Mouse (Mus musculus) hindbrain, embryonic 13.5 days (tissue): ENCODE data around the gene Dcun1d5. TPM values are rescaled to one million over a fixed set of nuclear protein-coding genes. Genes with fewer than 3 reads are reported as not detected.

Experiments used
- ATAC-seq: fragments of 200-750 bp; cut with Nextera tagmentation; 2 replicates; pipeline ENCODE4 v1.8.0; 2017; ENCODE audit warnings: moderate TSS enrichment; ENCODE audit not compliant: low FRiP score
- H3K27ac ChIP-seq: fragments of 300-500 bp; sonication (generic); 2 replicates; pipeline ENCODE4 v1.5.1; 2015; ENCODE audit warnings: inconsistent platforms, mild to moderate bottlenecking, moderate library complexity
- H3K27me3 ChIP-seq: fragments of 300-500 bp; sonication (generic); 2 replicates; pipeline ENCODE4 v1.6.1; 2015; ENCODE audit warnings: mild to moderate bottlenecking, inconsistent platforms
- H3K36me3 ChIP-seq: fragments of 300-500 bp; sonication (generic); 2 replicates; pipeline ENCODE4 v1.6.1; 2015; ENCODE audit warnings: mild to moderate bottlenecking, inconsistent platforms
- H3K4me1 ChIP-seq: fragments of 300-500 bp; sonication (generic); replicated peaks from 2 replicates; pipeline ENCODE4 v1.6.1; 2015; ENCODE audit warnings: inconsistent platforms
- H3K4me2 ChIP-seq: fragments of 300-500 bp; sonication (generic); 2 replicates; pipeline ENCODE4 v1.6.1; 2015; ENCODE audit warnings: inconsistent platforms, mild to moderate bottlenecking, moderate library complexity
- H3K4me3 ChIP-seq: fragments of 300-500 bp; sonication (generic); 2 replicates; pipeline ENCODE4 v1.5.1; 2015; ENCODE audit warnings: mild to moderate bottlenecking, inconsistent platforms
- H3K9ac ChIP-seq: fragments of 300-500 bp; sonication (generic); 2 replicates; pipeline ENCODE4 v1.6.1; 2015; ENCODE audit warnings: mild to moderate bottlenecking, inconsistent platforms
- H3K9me3 ChIP-seq: fragments of 300-500 bp; sonication (generic); 2 replicates; pipeline ENCODE4 v1.6.1; 2016; ENCODE audit warnings: inconsistent platforms
- WGBS: fragments of 180-500 bp; shearing (Covaris S2); methylation state at CpG from one replicate; pipeline ENCODE4 v1.1.7; 2015; 5-methylcytosine and 5-hydroxymethylcytosine counted together
- polyA plus RNA-seq: library from polyadenylated mRNA; unstranded; fragments of >200 nt; fragmentation: Nextera tagmentation; extraction: Ambion mirVana; gene quantifications from 2 replicates; pipeline ENCODE4 v1.2.1, GENCODE M21; 2015

Gene Dcun1d5
- polyA plus RNA-seq, 1 experiment from 2014 or later = 115 TPM

GRCm38 (mm10) chr9:7221460-7221859 is 37.1 kb downstream of the Dcun1d5 start:
- no peak for ATAC-seq
- WGBS = 82% methylated on average over 7 of the region's 7 CpGs
- H3K27me3 ChIP-seq = no peaks in the 10 kb centered on the region
- H3K9me3 ChIP-seq = no peaks in the 10 kb centered on the region
- H3K4me1 ChIP-seq = no peaks in the 10 kb centered on the region
- peaks cover 7% of the 10 kb centered on the region for H3K36me3 ChIP-seq
- H3K27ac ChIP-seq = no peak overlapping the region
- H3K4me2 ChIP-seq = no peak overlapping the region
- no peak overlapping the region for H3K9ac ChIP-seq
- H3K4me3 ChIP-seq = no peak overlapping the region

- 97% methylated on average over 1 of the region's 1 CpGs for WGBS
- Histone ChIP-seq H3K4me2 (no peak overlapping the region), H3K9me3 (no peaks in the 10 kb centered on the region), H3K9ac (no peak overlapping the region), H3K36me3 (no peaks in the 10 kb centered on the region), H3K4me3 (no peak overlapping the region), H3K27me3 (no peaks in the 10 kb centered on the region), H3K4me1 (no peaks in the 10 kb centered on the region), H3K27ac (no peak overlapping the region)
- ATAC-seq = no peak
These were observed 54.3 kb downstream of the Dcun1d5 start for GRCm38 (mm10) chr9:7238619-7239018.

GRCm38 (mm10) chr9:7239967-7240366 is 55.6 kb downstream of the Dcun1d5 start:
- no peak overlapping the region for H3K9ac ChIP-seq
- no peaks in the 10 kb centered on the region for H3K4me1 ChIP-seq
- H3K27ac ChIP-seq = no peak overlapping the region
- H3K27me3 ChIP-seq = no peaks in the 10 kb centered on the region
- H3K4me3 ChIP-seq = no peak overlapping the region
- ATAC-seq = no peak
- 91% methylated on average over 2 of the region's 2 CpGs for WGBS
- H3K9me3 ChIP-seq = no peaks in the 10 kb centered on the region
- no peaks in the 10 kb centered on the region for H3K36me3 ChIP-seq
- no peak overlapping the region for H3K4me2 ChIP-seq

GRCm38 (mm10) chr9:7252797-7253654 is 68.7 kb downstream of the Dcun1d5 start:
- Histone ChIP-seq H3K9me3 (no peaks in the 10 kb centered on the region), H3K4me1 (no peaks in the 10 kb centered on the region; the same call in 1 of the 2 replicates), H3K9ac (no peak overlapping the region), H3K27ac (no peak overlapping the region), H3K36me3 (no peaks in the 10 kb centered on the region), H3K27me3 (no peaks in the 10 kb centered on the region), H3K4me2 (no peak overlapping the region), H3K4me3 (no peak overlapping the region)
- WGBS = 67% methylated on average over 1 of the region's 1 CpGs
- no peak for ATAC-seq

Other genes starting within 250 kb of the Dcun1d5 start
- 22.0 and 23.2 TPM in 2 replicates for gene Dync2h1, start 74 bp upstream of the Dcun1d5 start, polyA plus RNA-seq
- not detected in 2 replicates for gene Mmp13, start 88.0 kb downstream of the Dcun1d5 start, polyA plus RNA-seq
- gene Mmp12, start 159.9 kb downstream of the Dcun1d5 start, polyA plus RNA-seq = not detected in 2 replicates
- not detected in 2 replicates for gene Mmp1b, start 203.5 kb downstream of the Dcun1d5 start, polyA plus RNA-seq